Mouse (Mus musculus) spleen, postnatal 4 days (tissue): Measurements from ENCODE around the gene Olfr250.
"Not testable (repeated sequence)": the region's sequence is repeated elsewhere in the genome, so short reads cannot be mapped to it uniquely, and the experiment has no call there.

Experiments
- DNase-seq, 2 experiments: peaks; one replicate each; pipeline ENCODE4 v3.0.0; 2022; ENCODE audit warnings: low spot score in 2 of 2

Gene Olfr250

GRCm38 (mm10) chr9:38366596-38366995 lies at the start of gene Olfr250:
Gene Olfr250, plus strand, starts transcription at chr9:38366896.
- no peak for DNase-seq

- DNase-seq, result no peak
These were observed 37.9 kb upstream of the Olfr250 start, which contains the start of gene Olfr25 for GRCm38 (mm10) chr9:38328760-38329159. Gene Olfr25, plus strand, starts transcription at chr9:38329060.

- DNase-seq, result no peak
These were observed 18.6 kb upstream of the Olfr250 start, which contains the start of gene Olfr898 for GRCm38 (mm10) chr9:38348111-38348510. Gene Olfr898, plus strand, starts transcription at chr9:38348411.

GRCm38 (mm10) chr9:38376786-38377185 lies 10.1 kb downstream of the Olfr250 start, which contains the start of gene Olfr251:
Gene Olfr251, plus strand, starts transcription at chr9:38377086.
- no peak for DNase-seq

GRCm38 (mm10) chr9:38401398-38401797 lies 34.7 kb downstream of the Olfr250 start, which contains the start of gene Olfr147:
Gene Olfr147, plus strand, starts transcription at chr9:38401698.
- DNase-seq, result no peak

GRCm38 (mm10) chr9:38407502-38407901 lies 40.8 kb downstream of the Olfr250 start:
- DNase-seq, result not testable (repeated sequence)

- DNase-seq, result not testable (repeated sequence)
These were observed 46.8 kb downstream of the Olfr250 start for GRCm38 (mm10) chr9:38413502-38413901.
